Mouse (Mus musculus) liver, embryonic 11.5 days (tissue): Measurements from ENCODE around the gene Map1b. TPM values are rescaled to one million over a fixed set of nuclear protein-coding genes. Genes with fewer than 3 reads are reported as not detected.

Experiments
- ATAC-seq: fragments of 200-750 bp; cut with Nextera tagmentation; replicated peaks from 2 replicates; pipeline ENCODE4 v1.8.0; 2017; ENCODE audit warnings: moderate number of reproducible peaks, mild to moderate bottlenecking, moderate TSS enrichment, moderate library complexity; ENCODE audit not compliant: low FRiP score
- DNase-seq: peaks from one replicate; pipeline ENCODE4 v3.0.0-alpha.2; 2017; ENCODE audit warnings: low spot score
- H3K27ac ChIP-seq: fragments of 300-500 bp; sonication (generic); 2 replicates; pipeline ENCODE4 v1.5.1; 2014; ENCODE audit warnings: mild to moderate bottlenecking, low read depth, low read length, control low read depth
- H3K27me3 ChIP-seq: fragments of 300-500 bp; sonication (generic); replicated peaks from 2 replicates; pipeline ENCODE4 v1.6.1; 2014; ENCODE audit warnings: low read length, mixed read lengths; ENCODE audit not compliant: control insufficient read depth, insufficient read depth
- H3K36me3 ChIP-seq: fragments of 300-500 bp; sonication (generic); 2 replicates; pipeline ENCODE4 v1.6.1; 2014; ENCODE audit warnings: mild to moderate bottlenecking, low read length, moderate library complexity, mixed read lengths; ENCODE audit not compliant: control insufficient read depth, insufficient read depth
- H3K4me1 ChIP-seq: fragments of 300-500 bp; sonication (generic); replicated peaks from 2 replicates; pipeline ENCODE4 v1.6.1; 2014; ENCODE audit warnings: low read length, mixed read lengths; ENCODE audit not compliant: control insufficient read depth, insufficient read depth
- H3K4me2 ChIP-seq: fragments of 300-500 bp; sonication (generic); 2 replicates; pipeline ENCODE4 v1.6.1; 2014; ENCODE audit warnings: mild to moderate bottlenecking, control low read depth, moderate library complexity
- H3K4me3 ChIP-seq: fragments of 300-500 bp; sonication (generic); 2 replicates; pipeline ENCODE4 v1.5.1; 2014; ENCODE audit warnings: low read depth, low read length, control low read depth
- H3K9ac ChIP-seq: fragments of 300-500 bp; sonication (generic); 2 replicates; pipeline ENCODE4 v1.6.1; 2014; ENCODE audit warnings: low read depth, low read length, control low read depth
- H3K9me3 ChIP-seq: fragments of 300-500 bp; sonication (generic); 2 replicates; pipeline ENCODE4 v1.6.1; 2016; ENCODE audit warnings: low read length, inconsistent platforms, mixed read lengths; ENCODE audit not compliant: control insufficient read depth
- WGBS: fragments of 180-500 bp; shearing (Covaris S2); extraction: QIAGEN DNeasy Blood & Tissue Kit; methylation state at CpG from one replicate; pipeline ENCODE4 v1.1.7; 2014; 5-methylcytosine and 5-hydroxymethylcytosine counted together
- polyA plus RNA-seq: library from polyadenylated mRNA; unstranded; fragments of >200 nt; fragmentation: Nextera tagmentation; extraction: Ambion mirVana; gene quantifications from 2 replicates; pipeline ENCODE4 v1.2.1, GENCODE M21; 2014

Gene Map1b
- polyA plus RNA-seq, 1 experiment from 2014 or later, result 39.6 TPM

- H3K9ac ChIP-seq, result no peak overlapping the region
- no peak overlapping the region for H3K4me3 ChIP-seq
- no peak overlapping the region for H3K4me2 ChIP-seq
- no peak for ATAC-seq
- H3K36me3 ChIP-seq, result no peaks in the 10 kb centered on the region
- H3K27me3 ChIP-seq, result no peaks in the 10 kb centered on the region
- H3K9me3 ChIP-seq, result no peaks in the 10 kb centered on the region
- H3K27ac ChIP-seq, result no peak overlapping the region
- 37% methylated on average over 8 of the region's 8 CpGs for WGBS
- DNase-seq, result no peak
- no peaks in the 10 kb centered on the region for H3K4me1 ChIP-seq
These were observed 38.6 kb upstream of the Map1b start for GRCm38 (mm10) chr13:99554960-99555359.

GRCm38 (mm10) chr13:99554466-99554865, 38.1 kb upstream of the Map1b start:
- Histone ChIP-seq H3K9me3 (no peaks in the 10 kb centered on the region), H3K27me3 (no peaks in the 10 kb centered on the region), H3K36me3 (no peaks in the 10 kb centered on the region), H3K4me2 (no peak overlapping the region), H3K4me1 (no peaks in the 10 kb centered on the region), H3K9ac (no peak overlapping the region), H3K4me3 (no peak overlapping the region), H3K27ac (no peak overlapping the region)
- ATAC-seq, result no peak
- 70% methylated on average over 6 of the region's 6 CpGs for WGBS
- no peak for DNase-seq

GRCm38 (mm10) chr13:99552381-99552780, 36.0 kb upstream of the Map1b start:
- Histone ChIP-seq H3K9me3 (no peaks in the 10 kb centered on the region), H3K4me1 (no peaks in the 10 kb centered on the region; the same call in 1 of the 2 replicates), H3K4me2 (no peak overlapping the region), H3K9ac (no peak overlapping the region), H3K27ac (no peak overlapping the region), H3K27me3 (no peaks in the 10 kb centered on the region), H3K36me3 (no peaks in the 10 kb centered on the region), H3K4me3 (no peak overlapping the region)
- WGBS, result 83% methylated on average over 4 of the region's 4 CpGs
- no peak for DNase-seq
- ATAC-seq, result no peak

- Histone ChIP-seq H3K4me2 (no peak overlapping the region), H3K27ac (no peak overlapping the region), H3K4me1 (no peaks in the 10 kb centered on the region; the same call in 1 of the 2 replicates), H3K27me3 (no peaks in the 10 kb centered on the region), H3K4me3 (no peak overlapping the region), H3K9ac (no peak overlapping the region), H3K9me3 (no peaks in the 10 kb centered on the region), H3K36me3 (no peaks in the 10 kb centered on the region)
- 73% methylated on average over 12 of the region's 12 CpGs for WGBS
- ATAC-seq (no peak), DNase-seq (no peak)
These were observed 34.5 kb upstream of the Map1b start for GRCm38 (mm10) chr13:99550679-99551369.

- Histone ChIP-seq H3K9me3 (no peaks in the 10 kb centered on the region), H3K36me3 (no peaks in the 10 kb centered on the region), H3K9ac (no peak overlapping the region), H3K27me3 (no peaks in the 10 kb centered on the region), H3K27ac (no peak overlapping the region), H3K4me2 (no peak overlapping the region), H3K4me3 (no peak overlapping the region), H3K4me1 (no peaks in the 10 kb centered on the region; the same call in 1 of the 2 replicates)
- no peak for ATAC-seq
- no peak for DNase-seq
- 70% methylated on average over 4 of the region's 4 CpGs for WGBS
These were observed 33.7 kb upstream of the Map1b start for GRCm38 (mm10) chr13:99550060-99550459.

- no peak overlapping the region for H3K9ac ChIP-seq
- H3K27me3 ChIP-seq, result no peaks in the 10 kb centered on the region
- H3K27ac ChIP-seq, result no peak overlapping the region
- no peaks in the 10 kb centered on the region for H3K9me3 ChIP-seq
- H3K36me3 ChIP-seq, result no peaks in the 10 kb centered on the region
- no peak overlapping the region for H3K4me2 ChIP-seq
- WGBS, result 46% methylated on average over 9 of the region's 9 CpGs
- ATAC-seq (no peak), DNase-seq (no peak)
- H3K4me1 ChIP-seq, result no peaks in the 10 kb centered on the region; the same call in 1 of the 2 replicates
- H3K4me3 ChIP-seq, result no peak overlapping the region
These were observed 33.2 kb upstream of the Map1b start for GRCm38 (mm10) chr13:99549584-99549983.

GRCm38 (mm10) chr13:99546832-99547231, 30.5 kb upstream of the Map1b start:
- no peak overlapping the region for H3K4me3 ChIP-seq
- H3K9ac ChIP-seq, result no peak overlapping the region
- ATAC-seq (no peak), DNase-seq (no peak)
- H3K9me3 ChIP-seq, result no peaks in the 10 kb centered on the region
- H3K36me3 ChIP-seq, result no peaks in the 10 kb centered on the region
- WGBS, result 73% methylated on average over 5 of the region's 5 CpGs
- H3K4me1 ChIP-seq, result no peaks in the 10 kb centered on the region; the same call in 1 of the 2 replicates
- H3K27ac ChIP-seq, result no peak overlapping the region
- H3K27me3 ChIP-seq, result no peaks in the 10 kb centered on the region
- H3K4me2 ChIP-seq, result no peak overlapping the region

- WGBS, result 66% methylated on average over 6 of the region's 6 CpGs
- DNase-seq, result no peak
These were observed 28.9 kb upstream of the Map1b start for GRCm38 (mm10) chr13:99545201-99545600.

More at GRCm38 (mm10) chr13:99545201-99545600, 28.9 kb upstream of the Map1b start:
- H3K4me1 ChIP-seq, result no peaks in the 10 kb centered on the region; the same call in 1 of the 2 replicates
- no peaks in the 10 kb centered on the region for H3K27me3 ChIP-seq
- no peak overlapping the region for H3K4me2 ChIP-seq
- H3K9ac ChIP-seq, result no peak overlapping the region
- no peak for ATAC-seq
- no peaks in the 10 kb centered on the region for H3K9me3 ChIP-seq
- H3K4me3 ChIP-seq, result no peak overlapping the region
- no peaks in the 10 kb centered on the region for H3K36me3 ChIP-seq
- no peak overlapping the region for H3K27ac ChIP-seq
